Mouse (Mus musculus): ENCODE results near the gene Lrrc42. TPM values are rescaled to one million over a fixed set of nuclear protein-coding genes. Genes with fewer than 3 reads are reported as not detected.

Lrrc42 gene
- polyA plus RNA-seq, 1 experiment from 2014 or later, result 54.1 TPM

GRCm38 (mm10) chr4:107211465-107211864 lies 41.9 kb downstream of the Lrrc42 start:
- H3K9ac ChIP-seq, result no peak overlapping the region
- no peak overlapping the region for H3K4me2 ChIP-seq (replicated peaks)
- no peaks in the 10 kb centered on the region for H3K27me3 ChIP-seq (ENCODE audit: control insufficient read depth, insufficient read depth, low read length)
- ATAC-seq (ENCODE audit: low FRiP score) (no peak), DNase-seq (ENCODE audit: low spot score) (no peak)
- 81% methylated on average over 4 of the region's 4 CpGs for WGBS
- H3K9me3 ChIP-seq (ENCODE audit: control insufficient read depth, low read length), result no peaks in the 10 kb centered on the region
- peaks cover 21% of the 10 kb centered on the region for H3K36me3 ChIP-seq (replicated peaks; ENCODE audit: control insufficient read depth, insufficient read depth)
- no peak overlapping the region for H3K27ac ChIP-seq
- no peaks in the 10 kb centered on the region for H3K4me1 ChIP-seq (replicated peaks; ENCODE audit: control insufficient read depth, insufficient read depth, low read length)
- H3K4me3 ChIP-seq (replicated peaks; ENCODE audit: low read length), result no peak overlapping the region

DNA sequence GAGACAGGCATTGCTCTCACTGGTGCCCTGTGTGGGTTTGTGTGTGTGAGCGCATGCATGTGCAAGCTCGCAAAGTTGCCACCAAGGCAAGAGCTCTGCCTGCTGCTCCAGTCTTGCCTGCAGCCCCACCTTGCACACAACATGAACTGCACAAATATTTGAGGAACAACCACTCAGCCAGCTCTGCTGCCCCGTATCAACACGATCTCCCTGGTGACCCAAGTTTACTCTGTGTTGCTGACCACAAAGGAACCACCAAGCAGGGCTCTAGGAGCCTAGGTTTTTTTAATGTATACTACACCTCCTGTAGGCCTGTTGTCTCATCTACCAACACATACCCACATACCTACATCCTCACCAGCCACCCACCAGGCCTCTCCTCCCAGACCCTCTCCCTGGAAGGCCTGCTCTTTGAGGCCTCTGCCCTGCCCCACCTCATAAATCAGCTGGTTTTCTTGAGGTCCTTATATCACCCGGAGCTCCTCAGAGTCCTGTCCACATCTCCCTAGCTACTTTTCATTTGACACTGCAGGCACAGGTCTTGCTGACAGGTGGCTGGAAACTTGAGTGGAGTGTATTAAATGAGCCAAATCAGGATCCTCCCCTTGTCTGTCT lies 42.7 kb downstream of the Lrrc42 start:
- Histone ChIP-seq H3K4me2 (replicated peaks) (no peak overlapping the region), H3K27ac (no peak overlapping the region), H3K36me3 (replicated peaks; ENCODE audit: control insufficient read depth, insufficient read depth) (peaks cover 27% of the 10 kb centered on the region), H3K9me3 (ENCODE audit: control insufficient read depth, low read length) (no peaks in the 10 kb centered on the region), H3K9ac (no peak overlapping the region), H3K4me3 (replicated peaks; ENCODE audit: low read length) (no peak overlapping the region), H3K4me1 (replicated peaks; ENCODE audit: control insufficient read depth, insufficient read depth, low read length) (no peaks in the 10 kb centered on the region), H3K27me3 (ENCODE audit: control insufficient read depth, insufficient read depth, low read length) (no peaks in the 10 kb centered on the region)
- ATAC-seq (ENCODE audit: low FRiP score) (no peak), DNase-seq (ENCODE audit: low spot score) (no peak)
- 86% methylated on average over 5 of the region's 5 CpGs for WGBS

DNA sequence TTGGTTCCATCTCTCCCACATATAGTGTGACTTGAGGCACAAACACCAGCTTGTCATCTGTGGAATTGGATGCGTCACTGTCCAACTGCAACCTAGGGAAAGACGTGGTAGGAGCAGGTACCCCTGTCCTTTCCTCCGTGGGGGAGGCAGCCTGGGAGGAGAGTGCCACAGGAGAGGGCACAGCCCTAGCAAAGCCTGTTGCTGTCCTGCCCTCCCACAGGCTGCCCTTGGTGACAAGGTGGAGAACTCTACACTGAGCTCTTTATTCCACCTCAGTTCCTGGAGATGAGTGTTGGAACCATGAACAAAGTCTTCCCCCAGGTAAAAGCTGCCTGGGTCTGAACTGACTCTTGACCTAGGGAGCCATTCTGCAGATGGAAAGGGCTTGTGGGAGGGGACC lies 44.5 kb downstream of the Lrrc42 start, which contains the start of gene Ldlrad1:
TSS of gene Ldlrad1 (plus strand) at position 301 of the 400 bp plus-strand sequence.
- H3K27ac ChIP-seq, result no peak within 1 kb of the TSS
- no peak within 1 kb of the TSS for H3K9ac ChIP-seq
- H3K4me2 ChIP-seq (replicated peaks), result no peak within 1 kb of the TSS
- H3K9me3 ChIP-seq (ENCODE audit: control insufficient read depth, low read length), result no peaks in the 10 kb centered on the region
- no peak within 1 kb of the TSS for H3K4me3 ChIP-seq (replicated peaks; ENCODE audit: low read length)
- no peaks in the 10 kb centered on the region for H3K27me3 ChIP-seq (ENCODE audit: control insufficient read depth, insufficient read depth, low read length)
- peaks cover 44% of the 10 kb centered on the region for H3K36me3 ChIP-seq (replicated peaks; ENCODE audit: control insufficient read depth, insufficient read depth)
- H3K4me1 ChIP-seq (replicated peaks; ENCODE audit: control insufficient read depth, insufficient read depth, low read length), result no peaks in the 10 kb centered on the region
- no peak for ATAC-seq (ENCODE audit: low FRiP score)
- WGBS, result 90% methylated on average over 3 of the region's 3 CpGs
- DNase-seq (ENCODE audit: low spot score), result no peak

GRCm38 (mm10) chr4:107207016-107207415 lies 46.3 kb downstream of the Lrrc42 start:
- no peaks in the 10 kb centered on the region for H3K27me3 ChIP-seq (ENCODE audit: control insufficient read depth, insufficient read depth, low read length)
- DNase-seq (ENCODE audit: low spot score), result no peak
- no peak for ATAC-seq (ENCODE audit: low FRiP score)
- no peak overlapping the region for H3K4me2 ChIP-seq (replicated peaks)
- no peak overlapping the region for H3K27ac ChIP-seq
- peaks cover 61% of the 10 kb centered on the region for H3K36me3 ChIP-seq (replicated peaks; ENCODE audit: control insufficient read depth, insufficient read depth)
- H3K9ac ChIP-seq, result no peak overlapping the region
- H3K4me3 ChIP-seq (replicated peaks; ENCODE audit: low read length), result no peak overlapping the region
- no peaks in the 10 kb centered on the region for H3K9me3 ChIP-seq (ENCODE audit: control insufficient read depth, low read length)
- 95% methylated on average over 2 of the region's 2 CpGs for WGBS
- H3K4me1 ChIP-seq (replicated peaks; ENCODE audit: control insufficient read depth, insufficient read depth, low read length), result no peaks in the 10 kb centered on the region

GRCm38 (mm10) chr4:107203001-107203400 lies 50.3 kb downstream of the Lrrc42 start:
- H3K4me2 ChIP-seq (replicated peaks), result no peak overlapping the region
- H3K9me3 ChIP-seq (ENCODE audit: control insufficient read depth, low read length), result no peaks in the 10 kb centered on the region
- no peak overlapping the region for H3K4me3 ChIP-seq (replicated peaks; ENCODE audit: low read length)
- ATAC-seq (ENCODE audit: low FRiP score), result no peak
- no peaks in the 10 kb centered on the region for H3K4me1 ChIP-seq (replicated peaks; ENCODE audit: control insufficient read depth, insufficient read depth, low read length)
- DNase-seq (ENCODE audit: low spot score), result no peak
- H3K36me3 ChIP-seq (replicated peaks; ENCODE audit: control insufficient read depth, insufficient read depth), result peaks cover 95% of the 10 kb centered on the region
- no peak overlapping the region for H3K9ac ChIP-seq
- 87% methylated on average over 7 of the region's 7 CpGs for WGBS
- no peak overlapping the region for H3K27ac ChIP-seq
- H3K27me3 ChIP-seq (ENCODE audit: control insufficient read depth, insufficient read depth, low read length), result no peaks in the 10 kb centered on the region

DNA sequence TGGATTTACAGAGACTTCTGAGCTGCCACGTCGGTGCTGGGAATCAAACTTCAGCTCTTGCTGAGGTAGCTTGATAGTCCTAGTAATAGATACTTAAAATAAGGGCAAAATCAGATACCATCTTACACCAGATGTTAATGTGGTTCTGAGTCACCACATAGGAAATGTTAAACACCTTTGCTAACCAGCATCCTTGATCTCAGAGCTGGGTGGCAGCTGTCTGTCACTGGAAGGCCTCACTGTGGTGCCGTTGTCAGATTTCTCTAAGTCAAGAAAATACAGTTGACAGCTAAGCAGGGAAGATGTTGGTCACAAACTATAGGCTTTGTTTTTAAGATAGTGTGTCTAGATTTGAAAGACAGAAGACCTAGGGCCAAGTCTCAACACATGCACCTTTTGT lies 51.6 kb downstream of the Lrrc42 start:
- Histone ChIP-seq H3K4me2 (replicated peaks) (no peak overlapping the region), H3K27me3 (ENCODE audit: control insufficient read depth, insufficient read depth, low read length) (no peaks in the 10 kb centered on the region), H3K27ac (no peak overlapping the region), H3K4me1 (replicated peaks; ENCODE audit: control insufficient read depth, insufficient read depth, low read length) (no peaks in the 10 kb centered on the region), H3K36me3 (replicated peaks; ENCODE audit: control insufficient read depth, insufficient read depth) (peaks cover 93% of the 10 kb centered on the region), H3K4me3 (replicated peaks; ENCODE audit: low read length) (no peak overlapping the region), H3K9me3 (ENCODE audit: control insufficient read depth, low read length) (no peaks in the 10 kb centered on the region), H3K9ac (no peak overlapping the region)
- DNase-seq (ENCODE audit: low spot score) (no peak), ATAC-seq (ENCODE audit: low FRiP score) (no peak)
- WGBS, result 97% methylated on average over 3 of the region's 3 CpGs

DNA sequence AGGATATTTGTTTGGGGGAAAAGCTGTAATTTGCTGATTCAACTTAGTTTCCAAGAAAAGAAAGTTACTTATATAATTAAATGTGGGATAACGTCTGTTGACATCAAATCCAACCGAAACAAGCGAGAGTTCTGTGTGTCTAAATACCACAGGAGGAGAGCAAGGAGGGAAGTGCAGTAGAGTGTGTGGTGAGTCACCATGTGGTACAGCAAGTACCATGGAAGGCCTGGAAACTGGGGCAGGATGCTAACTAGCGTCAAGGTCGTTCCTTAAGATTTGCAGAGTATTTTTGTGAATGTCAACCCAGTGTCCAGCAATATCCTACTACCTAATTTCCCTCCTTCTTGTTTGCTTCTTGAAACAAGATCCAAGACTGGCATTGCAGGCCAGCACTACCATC lies 55.3 kb downstream of the Lrrc42 start:
- H3K27ac ChIP-seq, result no peak overlapping the region
- DNase-seq (ENCODE audit: low spot score) (no peak), ATAC-seq (ENCODE audit: low FRiP score) (no peak)
- H3K4me3 ChIP-seq (replicated peaks; ENCODE audit: low read length), result no peak overlapping the region
- no peaks in the 10 kb centered on the region for H3K9me3 ChIP-seq (ENCODE audit: control insufficient read depth, low read length)
- WGBS, result 95% methylated on average over 5 of the region's 5 CpGs
- no peaks in the 10 kb centered on the region for H3K27me3 ChIP-seq (ENCODE audit: control insufficient read depth, insufficient read depth, low read length)
- no peaks in the 10 kb centered on the region for H3K4me1 ChIP-seq (replicated peaks; ENCODE audit: control insufficient read depth, insufficient read depth, low read length)
- H3K36me3 ChIP-seq (replicated peaks; ENCODE audit: control insufficient read depth, insufficient read depth), result peaks cover 96% of the 10 kb centered on the region
- H3K4me2 ChIP-seq (replicated peaks), result no peak overlapping the region
- no peak overlapping the region for H3K9ac ChIP-seq

GRCm38 (mm10) chr4:107196454-107196853 lies 56.9 kb downstream of the Lrrc42 start:
- 100% methylated on average over 2 of the region's 2 CpGs for WGBS
- ATAC-seq (ENCODE audit: low FRiP score), result no peak
- H3K36me3 ChIP-seq (replicated peaks; ENCODE audit: control insufficient read depth, insufficient read depth), result peaks cover 94% of the 10 kb centered on the region
- H3K4me3 ChIP-seq (replicated peaks; ENCODE audit: low read length), result no peak overlapping the region
- no peak overlapping the region for H3K4me2 ChIP-seq (replicated peaks)
- no peak for DNase-seq (ENCODE audit: low spot score)
- no peak overlapping the region for H3K9ac ChIP-seq
- no peak overlapping the region for H3K27ac ChIP-seq
- H3K4me1 ChIP-seq (replicated peaks; ENCODE audit: control insufficient read depth, insufficient read depth, low read length), result no peaks in the 10 kb centered on the region
- H3K9me3 ChIP-seq (ENCODE audit: control insufficient read depth, low read length), result no peaks in the 10 kb centered on the region
- no peaks in the 10 kb centered on the region for H3K27me3 ChIP-seq (ENCODE audit: control insufficient read depth, insufficient read depth, low read length)

GRCm38 (mm10) chr4:107193841-107194240 lies 59.5 kb downstream of the Lrrc42 start:
- WGBS, result 98% methylated on average over 3 of the region's 3 CpGs

DNA sequence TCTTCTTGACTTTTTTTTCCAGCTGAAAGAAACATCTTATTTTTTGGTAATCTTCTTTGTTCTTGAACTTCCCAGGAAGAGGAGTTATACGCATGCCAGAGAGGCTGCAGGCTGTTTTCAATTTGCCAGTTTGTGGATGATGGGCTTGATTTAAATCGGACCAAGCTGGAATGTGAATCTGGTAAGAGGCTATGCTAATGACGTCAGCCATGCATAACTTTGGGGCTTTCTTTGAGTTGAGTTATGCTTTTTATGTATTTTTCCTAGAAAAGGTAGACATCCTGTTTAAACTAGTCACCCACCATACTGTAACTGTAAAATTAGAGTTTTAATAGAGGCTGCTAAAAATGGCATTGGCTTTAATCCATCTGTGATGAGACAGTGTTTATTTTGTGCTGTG lies 67.6 kb downstream of the Lrrc42 start:
- H3K27ac ChIP-seq, result no peak overlapping the region
- H3K9ac ChIP-seq, result no peak overlapping the region
- 76% methylated on average over 3 of the region's 3 CpGs for WGBS
- ATAC-seq (ENCODE audit: low FRiP score) (no peak), DNase-seq (ENCODE audit: low spot score) (no peak)
- peaks cover 50% of the 10 kb centered on the region for H3K36me3 ChIP-seq (replicated peaks; ENCODE audit: control insufficient read depth, insufficient read depth)
- H3K4me3 ChIP-seq (replicated peaks; ENCODE audit: low read length), result no peak overlapping the region
- no peak overlapping the region for H3K4me2 ChIP-seq (replicated peaks)
- peaks cover 16% of the 10 kb centered on the region for H3K4me1 ChIP-seq (replicated peaks; ENCODE audit: control insufficient read depth, insufficient read depth, low read length)
- H3K9me3 ChIP-seq (ENCODE audit: control insufficient read depth, low read length), result no peaks in the 10 kb centered on the region
- no peaks in the 10 kb centered on the region for H3K27me3 ChIP-seq (ENCODE audit: control insufficient read depth, insufficient read depth, low read length)

More at GRCm38 (mm10) chr4:107193841-107194240, 59.5 kb downstream of the Lrrc42 start:
- Histone ChIP-seq H3K9ac (no peak overlapping the region), H3K36me3 (replicated peaks; ENCODE audit: control insufficient read depth, insufficient read depth) (peaks cover 93% of the 10 kb centered on the region), H3K4me3 (replicated peaks; ENCODE audit: low read length) (no peak overlapping the region), H3K27ac (no peak overlapping the region), H3K27me3 (ENCODE audit: control insufficient read depth, insufficient read depth, low read length) (no peaks in the 10 kb centered on the region), H3K4me2 (replicated peaks) (no peak overlapping the region), H3K9me3 (ENCODE audit: control insufficient read depth, low read length) (no peaks in the 10 kb centered on the region), H3K4me1 (replicated peaks; ENCODE audit: control insufficient read depth, insufficient read depth, low read length) (no peaks in the 10 kb centered on the region)
- ATAC-seq (ENCODE audit: low FRiP score) (no peak), DNase-seq (ENCODE audit: low spot score) (no peak)
